Mouse (Mus musculus) lung, postnatal 4 days (tissue): ENCODE results near the gene Tshr.

Experiments
- DNase-seq, 2 experiments: peaks; one replicate each; pipeline ENCODE4 v3.0.0; 2021

Tshr gene

DNA sequence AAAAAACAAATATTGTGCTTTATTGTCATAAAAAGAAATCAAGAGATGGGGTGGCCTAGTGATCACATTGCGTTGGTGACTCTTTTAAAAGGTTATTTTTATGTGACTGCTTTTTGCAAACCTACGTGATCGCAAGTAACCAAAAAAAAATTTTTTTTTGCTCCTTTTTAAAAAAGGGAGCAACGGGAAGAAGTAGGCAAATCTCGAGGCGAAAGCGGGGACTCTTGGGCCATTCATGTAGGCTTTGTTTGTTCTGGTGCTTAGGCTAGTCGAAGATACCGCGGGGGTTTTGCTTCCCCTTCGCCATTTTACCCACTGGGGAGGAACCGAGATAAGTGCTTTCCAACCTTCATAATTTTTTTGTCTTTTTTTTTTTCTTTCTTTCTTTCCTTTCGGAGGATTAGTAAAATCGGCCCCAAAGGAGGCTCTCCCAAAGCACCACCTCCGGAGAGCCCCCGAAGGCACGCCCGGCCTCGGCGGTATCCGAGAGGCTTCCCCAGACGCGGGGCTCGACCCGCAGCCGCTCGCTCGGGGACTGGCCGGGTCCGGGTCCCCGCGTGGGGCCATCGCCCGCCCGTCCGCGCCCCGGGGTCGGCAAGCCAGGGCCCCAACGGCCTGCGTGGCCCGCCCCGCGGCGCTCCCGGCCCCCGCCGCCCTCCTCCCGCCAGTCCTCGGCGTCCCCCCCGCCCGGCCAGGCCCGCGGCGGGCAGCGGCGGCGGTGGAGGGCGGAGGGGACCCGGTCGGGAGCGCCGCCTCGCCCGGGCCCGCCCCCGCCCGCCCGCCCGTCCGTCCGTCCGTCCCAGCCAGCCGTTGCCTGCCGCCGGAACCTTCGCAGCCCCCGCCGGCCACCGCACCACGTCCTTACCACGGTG lies 204.5 kb downstream of the Tshr start:
- DNase-seq: peak; percentile 63 to 76

DNA sequence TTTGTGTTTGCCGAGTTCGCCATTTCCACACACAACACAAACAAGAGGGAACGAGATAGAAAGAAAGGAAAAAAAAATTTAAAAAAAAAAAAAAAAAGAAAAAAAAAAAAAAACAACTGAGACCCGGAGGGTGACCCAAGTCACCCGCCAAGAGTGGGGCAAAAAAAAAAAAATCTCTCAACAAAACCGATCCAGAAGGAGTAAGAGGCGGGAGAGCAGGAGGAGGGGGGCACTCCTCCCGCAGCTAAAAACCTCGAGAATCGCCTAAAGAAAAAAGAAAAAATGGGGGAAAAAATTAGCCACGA lies 205.1 kb downstream of the Tshr start:
- DNase-seq: no peak

DNA sequence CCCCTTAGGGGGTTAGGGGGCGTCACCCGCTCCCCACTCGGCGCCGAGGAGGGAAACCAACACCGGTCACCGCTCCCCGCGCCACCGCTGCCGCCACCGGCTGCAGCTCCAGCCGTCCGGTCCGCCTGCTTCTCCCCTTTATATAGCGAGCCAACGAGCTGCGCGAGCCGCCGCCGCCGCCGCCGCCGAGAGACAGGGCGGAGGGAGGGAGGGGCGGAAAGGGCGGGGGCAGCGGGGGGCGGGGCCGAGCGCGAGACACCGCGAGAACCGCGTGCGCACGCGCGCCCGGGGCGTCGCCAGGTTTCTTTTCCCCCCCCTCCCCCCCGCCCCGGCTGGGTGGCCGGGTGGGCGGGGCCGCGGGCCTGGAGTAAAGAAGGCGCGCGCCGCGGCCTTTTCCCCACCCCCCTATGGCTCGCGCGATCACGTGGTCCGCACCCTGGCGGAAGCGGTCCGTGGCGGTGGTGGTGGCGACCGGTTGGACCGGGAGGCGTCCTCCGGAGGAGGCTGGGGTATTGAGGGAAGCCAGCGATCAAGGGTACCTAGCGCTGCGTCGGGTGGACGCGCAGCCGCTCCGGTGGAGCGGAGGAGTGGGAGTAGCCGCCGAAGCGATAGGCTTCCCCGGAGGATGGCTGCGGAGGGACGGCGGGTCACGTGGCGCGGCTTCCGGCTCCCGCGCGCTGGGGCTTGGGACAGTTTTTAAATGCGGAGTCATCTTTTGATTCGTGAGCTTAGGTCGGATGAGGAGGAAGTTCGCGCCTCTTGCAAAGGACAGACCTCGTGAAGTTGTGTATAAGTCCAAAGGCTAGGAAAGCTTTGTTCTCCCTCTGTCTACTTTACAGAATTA lies 205.7 kb downstream of the Tshr start, which contains the start of gene Gtf2a1:
Gene Gtf2a1 (minus strand): TSS at position 641 of the 844 bp plus-strand sequence.
- peak; percentile 96 to 97 for DNase-seq

DNA sequence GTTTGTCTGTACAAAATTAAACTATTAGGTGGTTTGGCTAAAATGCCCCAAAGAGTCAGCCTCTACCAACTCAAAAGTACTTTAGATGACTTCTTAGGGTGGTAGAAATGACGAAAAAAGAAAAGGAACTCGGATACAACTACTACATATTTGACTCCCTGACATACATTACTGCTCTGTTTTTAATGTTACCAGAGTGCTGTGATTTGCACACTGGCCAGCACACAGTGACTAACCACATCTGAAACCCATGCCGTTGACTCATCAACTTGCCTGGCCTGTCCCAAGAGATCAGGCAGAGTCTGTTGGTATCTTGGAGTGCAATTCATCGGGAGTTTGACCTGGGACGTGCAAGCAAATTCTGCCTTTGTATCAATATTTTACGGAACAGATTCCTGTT lies 206.4 kb downstream of the Tshr start:
- DNase-seq: peak in 1 of 2 experiments; percentile 28

DNA sequence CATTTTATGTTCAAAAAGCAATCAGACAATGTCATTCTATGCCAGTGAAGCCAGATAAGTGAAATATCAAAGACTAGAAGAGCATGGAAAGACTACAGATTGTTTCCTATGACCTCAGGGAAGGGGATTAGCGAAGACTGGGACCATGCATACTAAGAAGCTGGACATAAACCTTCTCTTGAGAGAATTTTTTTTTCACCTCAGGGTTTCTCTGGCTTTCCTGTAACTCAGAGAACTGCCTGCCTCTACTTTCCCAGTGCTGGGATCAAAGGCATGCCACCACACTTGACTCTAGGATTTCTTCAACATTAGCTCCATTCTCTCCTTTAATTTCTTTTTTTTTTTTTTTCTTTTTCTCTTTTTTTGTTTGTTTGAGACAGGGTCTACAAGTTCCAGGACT lies 206.8 kb downstream of the Tshr start:
- DNase-seq: no peak

DNA sequence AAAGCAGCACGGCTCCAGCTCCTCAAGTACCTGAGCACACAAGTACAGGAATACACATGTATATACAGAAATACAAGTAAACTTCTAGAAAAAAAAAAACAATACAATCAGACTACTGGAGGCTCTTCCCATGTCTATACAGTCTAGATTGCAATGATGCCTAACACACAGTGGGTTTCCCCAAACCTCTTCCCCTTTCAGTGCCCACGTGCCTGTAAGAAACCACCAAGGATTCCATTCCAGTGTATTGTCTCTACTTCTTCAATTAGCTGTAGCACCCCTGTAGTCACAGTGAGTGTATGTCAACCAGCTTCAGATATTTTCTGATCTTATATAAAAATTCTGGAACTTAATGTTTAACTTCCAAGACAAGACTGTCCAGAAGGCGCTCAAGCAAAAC lies 207.8 kb downstream of the Tshr start:
- DNase-seq: no peak
